Mouse (Mus musculus): Measurements from ENCODE around the gene Psmd13.

DNA sequence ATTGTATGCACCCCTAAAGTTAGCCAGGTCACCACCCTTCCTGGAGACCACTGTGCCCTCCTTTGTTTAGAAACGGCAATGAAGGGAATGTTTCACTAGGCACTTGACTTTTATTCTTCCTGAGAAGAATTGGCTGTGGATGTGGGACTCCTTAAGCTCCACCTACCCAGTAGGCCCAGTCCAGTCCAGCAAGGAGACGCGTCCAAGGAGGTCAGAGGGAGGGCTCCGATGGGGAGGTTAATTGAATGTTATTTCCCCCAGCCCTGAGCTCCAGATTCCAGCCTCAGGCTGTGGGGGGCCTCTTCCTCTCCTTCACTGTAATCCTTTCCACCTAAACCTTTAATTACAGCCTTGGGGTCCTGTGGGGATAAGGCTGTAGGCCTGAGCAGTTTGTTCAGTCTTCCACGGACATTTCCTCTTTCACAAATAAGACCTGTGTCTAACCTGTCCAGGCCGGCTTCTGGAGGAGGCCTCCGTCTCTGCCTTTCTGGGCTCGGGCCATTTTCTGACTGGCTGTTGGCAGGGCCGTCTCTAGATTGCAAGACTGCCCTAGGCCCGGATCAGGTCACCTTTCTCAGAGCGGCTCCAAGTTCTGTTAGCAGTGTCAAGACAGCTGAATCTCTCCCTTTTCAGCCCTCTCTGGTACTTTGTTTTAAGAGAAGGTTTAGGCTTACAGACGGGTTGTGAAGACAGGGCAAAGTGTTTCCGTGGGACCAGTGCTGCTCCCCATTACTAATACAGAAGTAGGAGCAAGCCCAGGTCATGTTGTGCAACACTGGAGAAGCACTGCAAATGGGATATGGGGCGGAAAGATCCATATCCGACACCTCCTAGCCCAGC lies 20.5 kb downstream of the Psmd13 start:
- TF ChIP-seq CTCF (conservative IDR thresholded peaks at IDR 0.05; ENCODE audit: low read length) (no peak), NANOG (IDR thresholded peaks at IDR 0.05; ENCODE audit: borderline replicate concordance, low read length) (no peak), POU5F1 (IDR thresholded peaks at IDR 0.05; ENCODE audit: borderline replicate concordance, low read length) (no peak)

All from E14TG2a.4 (cell line).